Mouse (Mus musculus) lung, postnatal 0 days (tissue): ENCODE measurements at regions not wholly inside any gene's neighbourhood (a gene's known extent, or its start where the extent isn't known, plus 50 kb on each side); places are given as distances from the start of the nearest gene placed in this dataset.

Experiments
- ATAC-seq: fragments of 200-750 bp; cut with Nextera tagmentation; 2 replicates; pipeline ENCODE4 v1.8.0; 2017; ENCODE audit warnings: moderate library complexity
- DNase-seq: peaks from one replicate; pipeline ENCODE4 v3.0.0-alpha.2; 2016; ENCODE audit warnings: low spot score
- H3K27ac ChIP-seq: fragments of 300-500 bp; sonication (generic); 2 replicates; pipeline ENCODE4 v1.5.1; 2014; ENCODE audit warnings: antibody characterized with exemption, mild to moderate bottlenecking, low read length, mixed read lengths
- H3K27me3 ChIP-seq: fragments of 300-500 bp; sonication (generic); replicated peaks from 2 replicates; pipeline ENCODE4 v1.6.1; 2014; ENCODE audit warnings: low read length, mixed read lengths; ENCODE audit not compliant: insufficient read depth
- H3K36me3 ChIP-seq: fragments of 300-500 bp; sonication (generic); 2 replicates; pipeline ENCODE4 v1.6.1; 2014; ENCODE audit warnings: low read length, mixed read lengths; ENCODE audit not compliant: insufficient read depth
- H3K4me1 ChIP-seq: fragments of 300-500 bp; sonication (generic); 2 replicates; pipeline ENCODE4 v1.6.1; 2014; ENCODE audit warnings: antibody characterized with exemption, low read depth, low read length, mixed read lengths; ENCODE audit not compliant: insufficient read depth
- H3K4me2 ChIP-seq: fragments of 300-500 bp; sonication (generic); replicated peaks from 2 replicates; pipeline ENCODE4 v1.6.1; 2014; ENCODE audit warnings: low read depth, mild to moderate bottlenecking, low read length, moderate library complexity, mixed read lengths
- H3K4me3 ChIP-seq: fragments of 300-500 bp; sonication (generic); 2 replicates; pipeline ENCODE4 v1.5.1; 2014; ENCODE audit warnings: low read depth, low read length
- H3K9ac ChIP-seq: fragments of 300-500 bp; sonication (generic); replicated peaks from 2 replicates; pipeline ENCODE4 v1.6.1; 2014; ENCODE audit warnings: low read depth, mild to moderate bottlenecking
- H3K9me3 ChIP-seq: fragments of 300-500 bp; sonication (generic); 2 replicates; pipeline ENCODE4 v1.6.1; 2016; ENCODE audit warnings: low read length, mixed read lengths
- CTCF ChIP-seq: IDR thresholded peaks from 2 replicates; pipeline ENCODE4 v1.5.1; 2016; ENCODE audit warnings: antibody characterized with exemption, mild to moderate bottlenecking
- EP300 ChIP-seq: IDR thresholded peaks from 2 replicates; pipeline ENCODE4 v1.6.1; 2016; ENCODE audit warnings: antibody characterized with exemption, mild to moderate bottlenecking, control low read depth
- WGBS: fragments of 180-500 bp; shearing (Covaris S2); extraction: QIAGEN DNeasy Blood & Tissue Kit; methylation state at CpG from one replicate; pipeline ENCODE4 v1.1.7; 2014; 5-methylcytosine and 5-hydroxymethylcytosine counted together

- Histone ChIP-seq H3K9ac (no peak overlapping the region), H3K4me2 (no peak overlapping the region), H3K27ac (no peak overlapping the region), H3K36me3 (no peaks in the 10 kb centered on the region), H3K27me3 (no peaks in the 10 kb centered on the region), H3K9me3 (no peaks in the 10 kb centered on the region), H3K4me1 (no peaks in the 10 kb centered on the region), H3K4me3 (no peak overlapping the region)
- WGBS, result 35% methylated on average over 9 of the region's 9 CpGs
- ATAC-seq (peak; percentile 46; the same call in 1 of the 2 replicates), DNase-seq (peak; percentile 55)
- TF ChIP-seq CTCF (no peak), EP300 (no peak)
These were observed 81.3 kb upstream of the Btg1 start for GRCm38 (mm10) chr10:96535461-96535860.

- H3K9ac ChIP-seq, result no peak overlapping the region
These were observed 76.0 kb upstream of the Btg1 start for GRCm38 (mm10) chr10:96540828-96541227.

GRCm38 (mm10) chr10:96545312-96545711, 71.5 kb upstream of the Btg1 start:
- DNase-seq, result no peak
- H3K4me1 ChIP-seq, result no peaks in the 10 kb centered on the region
- ATAC-seq, result no peak
- H3K27ac ChIP-seq, result no peak overlapping the region
- H3K9ac ChIP-seq, result no peak overlapping the region
- no peak overlapping the region for H3K4me2 ChIP-seq
- 56% methylated on average over 6 of the region's 6 CpGs for WGBS
- no peaks in the 10 kb centered on the region for H3K36me3 ChIP-seq
- H3K9me3 ChIP-seq, result no peaks in the 10 kb centered on the region
- no peak for TF ChIP-seq EP300
- no peaks in the 10 kb centered on the region for H3K27me3 ChIP-seq
- H3K4me3 ChIP-seq, result no peak overlapping the region

More at GRCm38 (mm10) chr10:96540828-96541227, 76.0 kb upstream of the Btg1 start:
- no peaks in the 10 kb centered on the region for H3K4me1 ChIP-seq
- ATAC-seq, result no peak
- H3K27me3 ChIP-seq, result no peaks in the 10 kb centered on the region
- no peak overlapping the region for H3K4me3 ChIP-seq
- WGBS, result 95% methylated on average over 2 of the region's 2 CpGs
- no peak overlapping the region for H3K27ac ChIP-seq
- no peak overlapping the region for H3K4me2 ChIP-seq
- TF ChIP-seq CTCF, result no peak
- TF ChIP-seq EP300, result no peak
- H3K36me3 ChIP-seq, result no peaks in the 10 kb centered on the region
- no peak for DNase-seq
- H3K9me3 ChIP-seq, result no peaks in the 10 kb centered on the region

- 53% methylated on average over 2 of the region's 2 CpGs for WGBS
- TF ChIP-seq EP300, result no peak
- no peak for TF ChIP-seq CTCF
- no peak for ATAC-seq
These were observed 70.9 kb upstream of the Btg1 start for GRCm38 (mm10) chr10:96545761-96546388.

DNA sequence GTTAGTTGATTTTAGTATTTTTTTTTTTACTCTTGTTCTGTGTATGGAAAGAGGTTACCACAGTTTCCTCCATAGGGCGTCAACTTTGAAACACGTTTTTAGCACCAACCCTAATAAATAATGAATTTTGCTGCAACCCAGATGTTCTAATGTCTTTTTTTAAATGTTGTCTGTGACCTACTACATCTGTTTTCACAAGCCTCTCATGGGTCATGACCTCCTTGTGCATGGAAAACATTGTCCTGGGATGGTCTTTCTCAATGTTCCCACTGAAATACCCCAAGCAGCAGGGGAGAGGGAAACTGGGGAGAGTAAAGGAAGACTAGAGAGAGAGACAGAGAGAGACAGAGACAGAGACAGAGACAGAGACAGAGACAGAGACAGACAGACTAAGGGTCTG, 67.2 kb upstream of the Btg1 start:
- H3K4me2 ChIP-seq, result no peak overlapping the region
- H3K9ac ChIP-seq, result no peak overlapping the region
- peak; percentile 45; the same call in 1 of the 2 replicates for TF ChIP-seq EP300
- no peak for TF ChIP-seq CTCF
- no peaks in the 10 kb centered on the region for H3K9me3 ChIP-seq
- no peak overlapping the region for H3K4me3 ChIP-seq
- no peaks in the 10 kb centered on the region for H3K36me3 ChIP-seq
- no peaks in the 10 kb centered on the region for H3K27me3 ChIP-seq
- peak; percentile 70 for DNase-seq
- 64% methylated on average over 2 of the region's 2 CpGs for WGBS
- ATAC-seq, result 0 out of 2 replicates have a peak, but pooled peaks have one; percentile 40
- H3K4me1 ChIP-seq, result no peaks in the 10 kb centered on the region
- H3K27ac ChIP-seq, result no peak overlapping the region

More at GRCm38 (mm10) chr10:96545761-96546388, 70.9 kb upstream of the Btg1 start:
- Histone ChIP-seq H3K27me3 (no peaks in the 10 kb centered on the region), H3K4me2 (no peak overlapping the region), H3K9ac (no peak overlapping the region), H3K36me3 (no peaks in the 10 kb centered on the region), H3K9me3 (no peaks in the 10 kb centered on the region), H3K4me3 (no peak overlapping the region), H3K27ac (no peak overlapping the region), H3K4me1 (no peaks in the 10 kb centered on the region)
- DNase-seq, result no peak

DNA sequence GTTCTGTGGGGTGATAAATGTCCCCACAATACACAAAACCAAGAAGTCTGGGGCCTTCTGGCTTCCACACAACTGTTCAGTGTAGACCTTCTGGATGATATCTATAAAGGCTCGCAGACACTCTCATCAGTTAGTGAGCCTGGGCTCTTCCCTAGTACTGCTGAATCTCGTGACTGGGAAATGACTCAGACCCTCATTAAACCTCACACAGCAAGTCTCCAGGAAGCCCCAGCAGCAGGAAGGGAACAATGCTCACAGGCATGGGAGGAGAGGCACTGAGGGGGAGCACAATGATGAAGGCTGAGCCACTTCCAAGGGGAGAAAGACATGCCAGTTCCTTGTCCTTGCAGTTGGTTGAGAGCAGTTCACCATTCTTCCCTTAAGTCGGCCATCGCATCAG, 66.5 kb upstream of the Btg1 start:
- H3K36me3 ChIP-seq, result no peaks in the 10 kb centered on the region
- H3K27me3 ChIP-seq, result no peaks in the 10 kb centered on the region
- H3K4me1 ChIP-seq, result no peaks in the 10 kb centered on the region
- H3K4me3 ChIP-seq, result no peak overlapping the region
- no peak overlapping the region for H3K9ac ChIP-seq
- no peak for DNase-seq
- H3K9me3 ChIP-seq, result no peaks in the 10 kb centered on the region
- 71% methylated on average over 4 of the region's 4 CpGs for WGBS
- TF ChIP-seq EP300 (no peak), CTCF (no peak)
- no peak overlapping the region for H3K4me2 ChIP-seq
- no peak for ATAC-seq
- H3K27ac ChIP-seq, result no peak overlapping the region

DNA sequence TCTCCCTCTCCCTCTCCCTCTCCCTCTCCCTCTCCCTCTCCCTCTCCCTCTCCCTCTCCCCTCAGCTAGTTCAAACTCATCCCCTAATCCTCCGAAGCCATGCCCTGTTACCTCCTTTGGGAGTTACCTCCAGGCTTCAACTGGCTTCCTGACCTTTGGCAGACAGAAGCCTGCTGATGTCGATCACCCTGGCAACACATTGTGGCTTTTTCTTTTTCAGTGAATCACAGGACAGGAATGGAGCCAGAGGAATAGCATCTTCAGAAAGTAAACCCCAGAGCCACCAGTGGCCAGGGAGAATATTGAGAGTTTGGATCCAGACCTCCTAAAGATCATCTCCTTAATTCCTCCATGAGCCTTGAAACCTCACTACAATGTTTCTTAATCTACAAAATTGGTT, 59.5 kb upstream of the Btg1 start:
- TF ChIP-seq EP300 (no peak), CTCF (no peak)
- Histone ChIP-seq H3K4me3 (no peak overlapping the region), H3K9me3 (no peaks in the 10 kb centered on the region), H3K27me3 (no peaks in the 10 kb centered on the region), H3K36me3 (no peaks in the 10 kb centered on the region), H3K4me2 (no peak overlapping the region), H3K9ac (no peak overlapping the region), H3K4me1 (no peaks in the 10 kb centered on the region), H3K27ac (no peak overlapping the region)
- WGBS, result 59% methylated on average over 2 of the region's 2 CpGs
- no peak for ATAC-seq
- DNase-seq, result no peak
